Mouse (Mus musculus): ENCODE measurements around the gene Tulp3.

Gene Tulp3

GRCm38 (mm10) chr6:128355726-128356416, at the start of gene Tulp3:
Gene Tulp3, minus strand, starts transcription at chr6:128355851.
- peak; percentile 85 for DNase-seq (ENCODE audit: low read depth)

DNA sequence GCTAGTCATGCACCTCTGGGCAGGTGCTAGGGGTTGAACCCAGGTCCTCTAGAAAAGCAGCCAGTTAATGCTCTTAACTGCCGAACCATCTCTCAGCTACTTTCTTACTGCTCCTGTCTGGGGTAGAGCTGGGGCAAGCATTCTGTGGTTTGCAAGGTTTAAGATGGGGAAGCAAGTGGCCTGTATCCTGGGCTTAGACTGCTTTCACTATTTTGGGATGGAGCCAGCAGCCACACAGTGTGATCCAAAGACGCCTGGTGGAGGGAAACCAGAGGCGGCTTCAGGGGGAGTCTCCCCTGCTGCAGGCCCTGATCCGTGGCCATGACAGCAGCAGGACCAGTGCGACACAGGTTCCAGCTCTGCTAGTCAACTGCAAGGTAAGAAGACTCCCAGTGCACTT, 49.1 kb upstream of the Tulp3 start:
- peak; percentile 77 for DNase-seq (ENCODE audit: low read depth)

GRCm38 (mm10) chr6:128399421-128400185, 44.0 kb upstream of the Tulp3 start:
- DNase-seq (ENCODE audit: low read depth) = no peak

GRCm38 (mm10) chr6:128398996-128399395, 43.3 kb upstream of the Tulp3 start, which contains the start of gene Nrip2:
Gene Nrip2, plus strand, starts transcription at chr6:128399296.
- DNase-seq (ENCODE audit: low read depth) = no peak

- peak; percentile 42 for DNase-seq (ENCODE audit: low read depth)
These were observed 42.1 kb upstream of the Tulp3 start for GRCm38 (mm10) chr6:128397574-128398261.

DNA sequence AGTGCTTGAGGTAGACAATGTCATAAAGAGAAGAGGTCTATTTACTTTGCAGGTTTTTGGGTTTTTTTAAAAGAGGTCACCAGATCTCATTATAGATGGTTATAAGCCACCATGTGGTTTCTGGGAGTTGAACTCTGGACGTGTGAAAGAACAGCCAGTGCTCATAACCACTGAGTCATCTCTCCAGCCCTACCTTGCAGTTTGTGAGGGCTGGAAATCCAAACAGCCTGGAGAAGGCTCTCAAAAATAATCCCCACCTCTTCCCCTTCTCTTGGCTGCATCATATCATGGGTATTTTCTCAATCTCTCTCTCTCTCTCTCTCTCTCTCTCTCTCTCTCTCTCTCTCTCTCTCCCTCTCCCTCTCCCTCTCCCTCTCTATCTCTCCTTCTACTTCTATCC, 35.0 kb upstream of the Tulp3 start:
- no peak for DNase-seq (ENCODE audit: low read depth)

GRCm38 (mm10) chr6:128389185-128389584, 33.5 kb upstream of the Tulp3 start:
- DNase-seq (ENCODE audit: low read depth) = no peak

GRCm38 (mm10) chr6:128385026-128385425, 29.4 kb upstream of the Tulp3 start:
- DNase-seq (ENCODE audit: low read depth) = no peak

- no peak for DNase-seq (ENCODE audit: low read depth)
These were observed 28.1 kb upstream of the Tulp3 start for GRCm38 (mm10) chr6:128383752-128384151.

DNA sequence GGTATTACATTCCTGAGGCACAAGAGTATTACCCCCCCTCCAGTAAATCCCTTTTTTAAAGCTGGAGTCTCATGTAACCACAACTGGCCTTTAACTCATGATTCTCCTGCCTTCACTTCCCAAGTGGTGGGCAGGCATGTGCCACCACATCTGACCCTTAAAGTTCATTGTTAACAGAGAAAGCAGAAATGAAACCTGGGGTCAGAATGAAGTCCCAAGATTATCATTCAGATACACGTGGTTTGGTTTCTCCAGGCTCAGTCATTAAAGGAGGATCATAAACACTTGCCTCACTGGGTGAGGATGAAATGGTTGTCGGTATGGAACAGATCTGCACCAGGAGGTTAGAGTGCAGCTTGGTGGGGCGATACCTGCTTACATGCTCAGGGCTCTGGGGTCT, 25.6 kb upstream of the Tulp3 start:
- no peak for DNase-seq (ENCODE audit: low read depth)

DNA sequence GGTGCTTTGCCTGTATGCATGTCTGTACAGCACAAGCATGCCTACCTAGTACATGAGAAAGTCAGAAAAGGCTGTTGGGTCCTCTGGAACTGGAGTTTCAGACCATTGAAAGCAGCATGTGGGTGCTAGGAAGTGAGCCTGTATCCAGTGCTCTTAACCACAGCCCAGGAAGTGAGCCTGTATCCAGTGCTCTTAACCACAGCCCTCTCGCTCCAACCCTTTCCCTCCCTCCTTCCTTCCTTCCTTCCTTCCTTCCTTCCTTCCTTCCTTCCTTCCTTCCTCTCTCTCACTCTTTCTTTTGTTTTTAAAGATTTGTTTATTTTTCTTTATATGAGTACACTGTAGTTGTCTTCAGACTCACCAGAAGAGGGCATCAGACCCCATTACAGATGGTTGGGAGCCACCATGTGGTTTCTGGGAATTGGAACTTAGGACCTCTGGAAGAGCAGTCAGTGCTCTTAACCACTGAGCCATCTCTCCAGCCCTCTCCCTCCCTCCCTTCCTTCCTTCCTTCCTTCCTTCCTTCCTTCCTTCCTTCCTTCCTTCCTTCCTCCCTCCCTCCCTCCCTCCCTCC, 25.0 kb upstream of the Tulp3 start:
- peak; percentile 30 for DNase-seq (ENCODE audit: low read depth)

GRCm38 (mm10) chr6:128379636-128380035, 24.0 kb upstream of the Tulp3 start:
- no peak for DNase-seq (ENCODE audit: low read depth)

GRCm38 (mm10) chr6:128376371-128377085, 20.9 kb upstream of the Tulp3 start:
- DNase-seq (ENCODE audit: low read depth) = no peak

DNA sequence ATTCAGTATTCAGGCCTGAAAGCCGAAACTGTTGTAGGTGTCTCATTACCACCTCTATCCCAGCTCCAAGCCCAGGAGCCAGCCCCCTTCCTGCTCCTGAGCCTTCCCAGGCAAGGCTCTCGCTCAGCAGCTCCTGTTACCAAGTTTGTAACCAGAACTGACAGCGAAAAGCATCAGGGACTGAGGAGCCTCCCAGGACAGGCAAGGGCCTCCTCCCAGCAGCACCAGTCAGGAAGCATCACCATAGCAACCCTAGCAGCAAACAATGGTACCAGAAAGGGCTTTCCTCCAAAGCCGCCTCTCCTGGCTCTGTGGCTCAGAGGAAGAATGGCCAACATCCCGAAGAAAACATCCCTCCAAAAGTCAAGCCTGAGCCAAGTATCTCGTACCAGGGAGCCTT, 19.5 kb upstream of the Tulp3 start, which contains the start of the genes Tex52 and Gm44596:
Tex52 (plus strand) TSS at position 265 of the 400 bp plus-strand sequence.
Gm44596 (plus strand) TSS at position 312 of the 400 bp plus-strand sequence.
- no peak for DNase-seq (ENCODE audit: low read depth)

DNA sequence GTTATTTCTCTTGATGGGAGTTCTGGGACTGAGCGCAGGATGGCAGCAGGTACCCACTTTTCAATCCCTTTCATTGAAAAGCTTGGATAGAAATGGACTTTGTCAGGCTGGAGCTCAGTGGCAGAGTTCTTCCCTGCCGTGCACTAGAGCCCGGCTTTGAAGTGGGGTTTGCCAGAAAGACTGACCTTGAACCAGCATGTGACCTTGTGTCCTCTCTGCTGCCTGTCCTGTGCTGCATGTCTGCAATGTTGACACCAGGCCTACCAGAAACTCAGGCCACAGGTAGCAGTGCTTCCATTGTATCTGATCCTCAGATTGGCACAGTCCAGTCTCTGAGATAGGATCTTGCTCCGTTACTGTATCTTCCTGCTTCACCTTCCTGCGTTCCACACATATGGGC, 14.4 kb upstream of the Tulp3 start:
- no peak for DNase-seq (ENCODE audit: low read depth)

DNA sequence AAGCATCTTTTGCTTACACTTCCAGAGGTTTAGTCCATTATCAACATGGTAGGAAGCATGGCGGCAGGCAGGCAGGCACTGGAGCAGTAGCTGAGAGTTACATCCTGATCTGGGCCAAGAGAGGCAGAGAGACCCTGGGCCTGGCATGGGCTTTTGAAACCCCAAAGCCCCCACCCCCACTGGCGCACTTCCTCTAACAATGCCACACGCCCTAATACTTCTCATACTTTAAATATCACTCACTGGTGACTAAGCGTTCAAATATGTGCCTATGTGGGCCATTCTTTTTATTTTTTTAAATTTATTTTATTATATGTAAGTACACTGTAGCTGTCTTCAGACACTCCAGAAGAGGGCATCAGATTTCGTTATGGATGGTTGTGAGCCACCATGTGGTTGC, 10.8 kb upstream of the Tulp3 start:
- no peak for DNase-seq (ENCODE audit: low read depth)

DNA sequence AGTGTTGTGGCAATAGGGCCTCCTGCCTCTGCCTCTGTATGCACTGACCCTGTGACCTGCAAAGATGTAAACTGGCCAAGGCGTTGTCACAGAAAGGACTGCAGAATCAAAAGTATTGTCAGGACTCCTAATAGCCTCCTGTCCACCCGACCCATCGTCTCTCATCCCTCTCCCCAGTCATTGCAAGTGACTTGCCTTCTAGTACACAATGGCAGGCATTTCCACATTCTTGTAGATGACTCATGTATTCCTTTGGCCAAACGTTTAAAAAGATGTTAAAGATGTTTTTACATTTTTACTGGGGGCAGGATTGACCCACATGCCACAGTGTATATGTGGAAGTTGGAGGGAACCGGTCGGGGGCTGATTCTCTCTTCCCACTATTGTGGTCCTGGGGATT, 9.1 kb upstream of the Tulp3 start:
- peak; percentile 81 for DNase-seq (ENCODE audit: low read depth)

DNA sequence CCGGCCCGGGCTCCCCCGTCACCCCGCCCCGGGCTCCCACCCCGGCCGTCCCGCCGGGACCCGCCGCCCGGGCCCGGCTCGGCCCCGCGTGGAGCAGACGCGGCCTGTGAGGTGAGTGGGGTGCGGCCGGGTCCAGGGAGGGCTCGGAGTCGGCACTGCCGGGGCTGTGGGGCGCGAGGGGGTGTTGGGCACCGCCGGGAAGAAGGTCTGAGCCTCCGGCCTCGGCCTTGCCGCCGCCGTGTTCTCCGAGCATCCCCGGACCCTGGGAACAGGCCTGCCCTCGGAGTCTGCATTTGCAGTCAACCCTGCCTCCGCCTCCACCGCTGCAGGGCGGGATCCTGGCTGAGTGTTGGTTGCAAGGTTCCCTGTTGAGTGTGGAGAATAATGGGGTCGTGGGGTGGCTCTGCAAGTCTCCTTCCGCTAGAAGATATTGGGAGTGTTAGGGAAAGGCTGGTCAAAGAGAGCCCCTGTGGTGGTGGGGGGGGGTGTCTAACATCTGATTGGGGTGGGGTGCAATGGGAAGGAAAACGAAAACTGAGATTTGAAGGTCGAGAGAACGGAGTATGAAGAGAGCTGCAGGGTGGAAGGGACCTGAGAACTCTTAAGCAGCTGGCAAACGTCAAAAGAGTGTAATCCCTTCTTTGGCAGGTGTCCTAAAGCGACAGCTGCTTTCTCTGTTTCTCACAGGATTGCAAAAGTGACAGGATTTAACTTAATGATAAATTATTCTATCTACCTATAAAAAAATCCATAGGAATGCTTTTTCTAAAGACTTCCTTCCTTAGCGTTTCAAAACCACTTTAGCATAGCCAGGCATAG, 7.6 kb upstream of the Tulp3 start:
- peak; percentile 48 for DNase-seq (ENCODE audit: low read depth)

GRCm38 (mm10) chr6:128362381-128363006, 6.8 kb upstream of the Tulp3 start, which contains the start of the genes Rhno1 and Foxm1:
Gene Rhno1, minus strand, starts transcription at chr6:128362911.
Gene Foxm1, plus strand, starts transcription at chr6:128362967.
- DNase-seq (ENCODE audit: low read depth) = peak; percentile 80

DNA sequence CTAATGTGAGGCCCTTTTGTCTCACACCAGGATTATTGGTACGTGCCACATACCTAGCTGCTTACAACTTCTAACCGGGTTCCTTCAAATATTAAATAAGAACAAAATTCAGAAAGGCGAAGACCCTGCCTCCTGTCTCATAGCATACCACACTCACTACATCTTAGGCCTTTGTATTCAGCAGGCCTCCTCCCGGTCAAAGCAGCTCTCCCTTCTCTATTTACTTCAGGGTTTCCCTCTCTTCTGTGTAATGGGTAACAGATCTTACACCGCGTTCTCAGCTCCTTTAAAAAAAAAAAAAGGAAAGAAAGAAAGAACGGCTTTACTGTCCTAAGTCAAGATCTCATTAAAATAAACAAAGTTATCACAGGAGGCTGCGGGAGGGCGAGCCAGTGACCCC, 6.2 kb upstream of the Tulp3 start:
- DNase-seq (ENCODE audit: low read depth) = no peak
